Mouse (Mus musculus) lung, postnatal 10 days (tissue): Measurements from ENCODE around the gene Phactr4.

ENCODE experiments used
- DNase-seq: peaks from one replicate; pipeline ENCODE4 v3.0.0; 2021

The Phactr4 gene

DNA sequence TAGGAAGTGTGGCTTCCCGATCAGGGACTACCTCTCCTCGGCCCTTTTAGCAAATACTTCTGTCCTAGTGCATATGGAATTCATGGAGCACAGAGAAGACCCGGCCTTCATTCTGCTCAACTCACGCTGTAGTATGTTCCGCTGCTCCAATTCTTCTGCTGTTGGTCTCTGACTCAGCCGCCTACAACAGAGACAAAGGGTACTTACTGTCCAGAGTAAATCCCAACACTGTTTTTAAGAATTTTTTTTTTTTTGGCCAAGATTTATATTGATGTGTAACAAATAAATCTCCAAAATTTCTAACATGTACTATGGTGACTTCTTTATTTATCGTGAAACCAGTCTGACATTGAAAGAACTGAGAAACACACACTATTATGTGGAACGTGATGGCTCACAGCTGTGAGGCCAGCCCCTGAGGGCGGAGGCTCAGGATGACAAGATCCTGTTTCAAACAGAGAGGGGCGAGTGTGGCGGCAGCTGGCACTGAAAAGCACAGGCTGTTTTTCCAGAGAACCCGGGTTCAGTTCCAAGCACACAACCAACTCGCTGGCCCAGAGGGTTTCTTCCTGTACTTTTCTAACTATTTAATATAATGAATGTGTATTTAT is 56.7 kb downstream of the Phactr4 start:
- peak; percentile 82 for DNase-seq

DNA sequence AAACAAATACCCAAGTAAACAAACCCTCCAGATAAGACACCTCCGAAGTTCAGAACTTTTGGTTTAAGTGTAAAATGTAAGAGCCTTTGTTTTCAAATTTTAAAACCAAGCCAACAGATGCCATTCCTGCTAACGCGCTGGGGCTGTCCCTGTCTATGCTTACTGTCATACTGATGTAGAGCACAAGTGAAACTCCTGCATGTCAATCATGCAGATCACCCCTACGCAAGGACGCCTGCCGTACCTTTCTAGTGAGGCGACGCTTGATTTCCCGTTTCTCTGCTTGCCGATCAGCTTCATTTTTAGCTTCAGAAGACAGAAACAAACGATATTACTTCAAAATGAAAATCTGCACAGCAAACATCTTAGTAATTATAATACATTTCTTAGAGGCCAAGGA is 58.8 kb downstream of the Phactr4 start:
- DNase-seq, result no peak

DNA sequence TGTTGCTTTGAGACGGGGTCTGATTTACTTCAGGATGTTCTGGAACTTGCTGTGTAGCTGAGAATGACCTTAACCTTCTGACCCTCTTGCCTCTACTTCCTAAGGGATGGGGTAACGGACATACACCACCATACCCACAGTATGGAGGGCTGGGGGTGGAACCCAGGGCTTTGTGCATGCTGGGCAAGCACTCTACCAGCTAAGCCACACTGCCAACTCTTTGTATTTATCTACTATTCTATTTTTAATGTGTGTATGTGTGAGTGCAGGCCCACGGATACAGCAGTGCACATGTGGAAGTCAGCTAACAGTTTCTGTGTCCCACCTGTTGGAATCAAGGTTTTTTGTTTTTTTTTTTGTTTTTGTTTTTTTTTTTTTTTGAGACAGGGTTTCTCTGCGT is 62.8 kb downstream of the Phactr4 start:
- no peak for DNase-seq

DNA sequence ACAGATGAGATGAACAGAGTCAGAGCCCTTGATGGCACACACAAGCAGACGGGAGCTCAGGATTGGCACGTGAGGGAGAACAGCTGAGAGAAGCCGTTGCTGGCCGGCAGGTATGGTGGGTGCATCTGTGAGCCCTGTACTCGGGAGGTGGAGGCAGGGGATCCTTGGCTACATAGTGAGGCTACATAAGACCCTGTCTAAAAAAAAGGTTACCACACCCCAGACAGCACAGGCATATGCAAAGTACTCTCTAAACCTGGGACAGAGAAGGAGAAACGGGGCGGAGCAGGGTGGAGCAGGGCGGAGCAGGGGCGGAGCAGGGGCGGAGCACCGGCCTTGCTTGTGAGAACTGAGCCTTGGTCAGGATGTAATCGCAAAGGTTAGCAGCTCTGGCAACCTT is 66.1 kb downstream of the Phactr4 start:
- peak; percentile 41 for DNase-seq

DNA sequence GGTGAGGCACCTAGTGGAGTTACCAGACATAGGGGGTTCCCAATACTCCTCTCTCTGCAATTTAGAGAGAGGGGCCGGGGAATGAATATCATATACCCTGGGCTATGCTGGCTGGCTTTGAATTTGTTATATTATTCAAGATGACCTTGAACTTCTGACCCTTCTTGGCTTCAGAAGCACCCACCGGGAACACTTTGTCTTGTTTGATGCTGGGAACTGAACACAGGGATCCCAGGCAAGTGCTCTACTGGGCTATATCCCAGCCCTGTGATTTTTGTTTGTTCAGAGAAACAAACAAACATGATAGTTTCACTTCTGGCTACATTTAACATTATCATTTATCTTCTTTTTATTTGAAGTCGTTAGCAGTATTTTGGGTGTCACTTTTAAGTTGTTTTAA is 66.9 kb downstream of the Phactr4 start:
- DNase-seq, result no peak

DNA sequence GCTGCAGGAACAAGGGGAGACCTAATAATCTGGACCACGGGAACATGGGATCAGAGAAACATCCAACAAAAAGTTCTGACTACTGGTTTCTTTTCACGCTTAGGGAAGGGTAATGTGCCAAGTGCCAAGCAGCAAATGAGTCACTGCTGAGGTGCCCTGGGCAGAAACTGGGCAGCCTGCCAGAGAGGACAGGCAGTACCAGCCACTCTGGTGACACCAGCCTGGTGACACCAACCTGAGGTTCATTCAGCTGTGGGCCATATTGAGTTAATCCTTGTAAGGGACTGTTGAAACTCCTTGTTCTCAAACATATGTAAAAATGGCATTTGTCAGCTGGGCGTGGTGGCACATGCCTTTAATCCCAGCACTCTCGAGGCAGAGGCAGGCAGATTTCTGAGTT is 67.7 kb downstream of the Phactr4 start:
- peak; percentile 36 for DNase-seq

DNA sequence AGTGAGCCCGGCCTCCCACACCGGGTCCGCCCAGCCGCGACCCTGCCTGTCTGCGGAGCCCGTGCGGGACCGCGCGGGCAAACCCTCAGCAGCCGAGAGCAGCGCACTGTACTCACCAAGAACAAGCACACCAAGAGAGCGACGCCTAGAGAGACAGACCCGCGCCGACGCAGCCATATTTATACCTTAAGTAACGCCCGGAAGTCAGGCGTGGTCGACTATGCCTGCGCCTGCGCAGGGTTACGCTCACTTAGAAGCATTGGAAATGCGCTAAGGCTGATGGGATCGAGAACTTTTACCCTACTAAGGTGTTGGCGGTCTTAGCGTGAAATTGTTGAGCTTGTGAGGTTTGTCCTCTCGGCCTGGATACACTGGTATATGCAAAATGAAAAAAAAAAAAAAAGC is 68.8 kb downstream of the Phactr4 start, which contains the start of gene Rcc1:
Rcc1 (minus strand) TSS at position 125 of the 405 bp plus-strand sequence.
- peak; percentile 94 for DNase-seq

DNA sequence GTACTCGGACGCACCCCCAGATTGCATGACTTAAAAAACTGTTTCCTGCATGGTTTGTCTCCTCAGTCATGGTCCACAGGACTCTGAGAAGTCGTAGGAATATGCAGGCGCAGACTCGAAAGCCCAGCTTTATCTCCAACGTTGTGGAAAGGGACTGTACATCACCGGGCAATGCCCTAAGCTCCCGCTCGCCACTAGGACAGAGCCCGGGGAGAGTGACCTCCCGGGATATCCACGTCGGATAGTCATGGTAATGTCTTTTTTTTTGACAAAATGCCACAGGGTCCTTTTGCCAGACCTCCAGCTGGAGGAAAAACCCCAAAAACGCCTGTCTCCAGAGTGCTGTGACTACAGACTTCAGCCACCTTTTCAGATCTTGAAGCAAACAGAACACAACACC is 69.5 kb downstream of the Phactr4 start:
- DNase-seq, result peak; percentile 32

DNA sequence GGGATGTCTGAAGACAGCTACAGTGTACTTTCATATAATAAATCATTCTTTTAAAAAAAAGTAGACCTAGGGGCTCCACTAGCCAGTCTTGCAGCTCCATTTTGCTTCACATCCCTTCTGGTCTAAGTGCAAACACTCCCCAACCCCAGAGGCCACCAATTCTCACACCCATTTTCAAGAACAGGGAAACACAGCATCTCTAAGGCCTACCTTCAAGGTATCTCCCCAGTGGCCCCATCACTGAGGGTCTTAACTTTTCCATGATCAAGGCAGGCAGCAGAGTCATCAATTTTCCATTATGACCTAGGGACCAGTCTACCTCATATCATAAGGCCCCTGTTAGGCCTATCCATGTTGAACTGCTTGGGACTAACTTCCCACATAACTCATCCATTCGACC is 70.9 kb downstream of the Phactr4 start:
- no peak for DNase-seq

DNA sequence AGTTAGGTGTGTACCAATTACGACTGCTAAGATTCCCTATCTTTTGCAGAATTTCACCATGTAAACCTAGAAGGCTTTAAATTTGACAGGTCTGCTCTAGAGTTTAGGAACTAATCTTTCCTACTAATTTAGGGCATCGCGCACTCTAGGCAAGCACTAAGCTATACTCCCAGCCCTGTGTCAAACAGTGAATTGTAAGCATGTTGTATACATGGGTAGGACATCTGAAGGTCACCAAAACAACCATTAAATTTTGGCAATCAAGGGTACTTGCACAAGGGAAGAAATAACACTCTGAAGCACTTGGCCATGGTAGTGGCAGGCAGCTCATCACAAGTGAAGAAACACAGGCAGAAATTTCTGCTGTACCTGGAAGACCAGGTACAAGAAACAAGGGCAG is 71.4 kb downstream of the Phactr4 start:
- no peak for DNase-seq

DNA sequence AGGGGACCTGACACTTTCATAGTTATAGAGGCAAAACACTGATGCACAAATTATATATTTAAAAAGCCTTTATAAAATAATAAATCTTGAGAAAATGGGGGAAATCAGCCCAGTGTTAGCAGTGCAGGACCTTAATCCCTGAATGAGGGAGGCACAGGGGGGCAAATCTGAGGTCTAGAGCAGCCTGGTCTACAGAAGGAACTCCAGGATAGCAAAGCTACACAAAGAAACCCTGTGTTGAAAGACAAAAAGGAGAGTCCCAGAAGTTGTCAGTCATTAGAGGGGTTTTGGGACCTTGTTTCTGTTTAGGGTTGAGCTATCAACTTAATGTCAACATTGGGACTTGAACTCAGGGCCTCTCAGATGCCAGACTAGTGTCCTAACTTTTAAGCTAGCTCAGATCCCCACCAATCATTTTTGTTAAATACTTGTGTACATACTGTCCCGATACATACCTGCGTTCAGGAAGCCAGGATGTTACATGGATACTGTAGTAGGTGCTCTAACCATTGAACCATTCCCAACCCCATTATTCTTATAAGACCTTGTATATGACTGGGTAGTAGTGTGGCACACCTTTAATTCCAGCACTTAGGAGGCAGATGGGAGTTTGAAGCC is 72.1 kb downstream of the Phactr4 start:
- no peak for DNase-seq

DNA sequence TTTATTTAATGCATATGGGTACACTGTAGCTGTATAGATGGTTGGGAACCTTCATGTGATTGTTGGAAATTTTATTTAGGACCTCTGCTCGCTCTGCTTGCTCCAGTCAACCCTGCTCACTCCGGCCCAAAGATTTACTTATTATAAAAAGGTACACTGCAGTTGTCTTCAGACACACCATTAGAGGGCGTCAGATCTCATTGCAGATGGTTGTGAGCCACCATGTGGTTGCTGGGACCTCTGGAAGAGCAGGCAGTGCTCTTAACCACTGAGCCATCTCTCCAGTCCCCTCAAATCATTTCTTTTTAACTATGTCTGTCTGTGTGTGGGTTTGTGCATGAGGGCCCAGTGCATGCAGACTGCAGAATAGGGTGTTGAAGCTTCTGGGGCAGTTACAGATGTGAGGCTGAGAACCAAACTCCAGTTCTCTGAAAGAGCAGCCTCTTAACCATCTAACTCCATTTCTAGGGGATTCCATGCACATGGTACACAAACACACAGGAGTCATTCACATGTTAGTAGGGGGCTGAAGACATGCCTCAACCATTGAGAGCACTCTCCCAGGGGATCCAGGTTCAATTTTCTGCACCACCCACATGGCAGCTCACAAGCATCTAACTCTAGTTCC is 72.7 kb downstream of the Phactr4 start:
- DNase-seq, result no peak

DNA sequence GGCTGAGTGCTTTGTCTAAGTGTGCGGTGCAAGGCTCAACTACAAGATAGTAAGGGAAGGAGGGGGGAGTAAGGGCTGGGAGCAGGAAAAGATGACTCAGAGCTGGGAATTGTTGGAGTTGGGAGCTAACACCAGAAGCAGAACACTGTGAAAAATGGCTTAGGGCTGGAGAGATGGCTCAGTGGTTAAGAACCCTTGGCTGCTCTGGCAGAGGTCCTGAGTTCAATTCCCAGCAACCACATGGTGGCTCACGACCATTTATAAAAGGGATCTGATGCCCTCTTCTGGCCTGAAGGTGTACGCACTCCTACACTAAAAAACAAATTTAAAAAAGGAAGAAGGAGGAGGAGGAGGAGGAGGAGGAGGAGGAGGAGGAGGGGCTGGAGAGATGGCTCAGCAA is 75.6 kb downstream of the Phactr4 start:
- no peak for DNase-seq

DNA sequence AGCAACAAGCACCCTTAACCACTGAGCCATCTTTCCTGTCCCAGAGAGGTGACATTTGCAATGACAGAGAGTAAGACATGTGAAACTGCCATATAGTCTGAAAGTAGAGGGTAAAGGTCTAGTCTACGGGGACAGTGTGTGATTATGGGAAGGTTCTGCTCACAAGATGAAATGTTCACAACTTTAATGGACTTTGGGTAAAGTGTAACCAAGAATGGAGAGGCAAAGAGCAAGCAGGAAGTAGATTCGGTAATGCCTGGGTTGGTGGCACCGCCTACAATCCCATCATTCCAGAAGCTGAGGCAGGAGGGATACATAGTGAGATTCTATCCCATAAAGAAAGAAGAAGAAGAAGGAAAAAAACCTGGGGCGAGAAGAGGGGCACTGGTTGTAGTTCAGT is 76.0 kb downstream of the Phactr4 start:
- no peak for DNase-seq

DNA sequence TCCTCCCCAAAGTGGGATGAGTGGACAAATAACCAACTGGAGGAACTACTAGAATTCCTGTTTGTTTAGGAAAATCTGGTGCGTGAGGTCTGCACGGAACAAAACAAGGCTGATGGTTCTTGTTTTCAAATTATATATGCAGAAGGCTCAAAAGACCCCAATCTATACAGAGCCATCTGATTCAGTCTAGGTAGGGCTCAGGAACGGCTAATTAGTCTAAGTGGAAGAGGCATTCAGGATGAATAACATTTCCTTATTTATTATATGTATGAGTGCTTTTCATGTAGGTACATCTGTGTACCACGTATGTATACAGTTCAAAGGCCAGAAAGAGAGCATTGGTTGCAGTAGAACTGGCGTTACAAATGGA is 76.5 kb downstream of the Phactr4 start:
- DNase-seq, result no peak

DNA sequence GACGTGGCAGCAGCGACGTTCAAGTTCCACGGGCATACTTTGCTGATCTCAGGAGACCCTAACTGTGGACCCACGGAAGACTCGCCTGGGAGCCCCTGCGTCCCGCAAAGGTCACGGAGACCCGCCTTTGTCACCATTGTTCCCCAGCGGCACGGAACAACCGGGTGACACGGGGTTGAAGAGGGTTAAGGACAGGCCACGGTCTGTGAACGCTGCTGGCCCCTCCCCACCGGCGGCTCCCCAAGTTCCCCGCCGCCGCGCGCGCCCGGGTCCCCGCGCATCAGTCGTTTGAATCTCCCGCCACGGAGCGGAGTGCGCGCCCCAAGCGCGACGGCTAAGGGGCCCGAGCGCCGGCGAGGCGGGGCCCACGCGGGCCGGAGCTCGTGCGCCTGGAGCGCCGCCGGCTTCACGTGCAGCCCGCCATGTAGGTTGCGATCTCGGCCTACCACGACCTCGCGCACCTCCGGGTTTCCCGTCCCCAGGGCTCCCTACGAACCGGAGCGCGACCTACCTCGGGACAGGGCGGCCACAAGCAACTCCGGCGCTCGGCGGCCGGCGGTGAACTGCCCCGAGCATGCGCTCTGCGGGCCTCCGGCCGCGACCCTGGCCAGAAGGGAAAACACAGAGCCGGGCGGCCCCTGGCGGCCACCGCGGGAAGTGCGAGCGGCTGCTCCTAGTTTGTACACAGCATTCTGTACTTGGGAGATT is 77.0 kb downstream of the Phactr4 start:
- peak; percentile 96 for DNase-seq

DNA sequence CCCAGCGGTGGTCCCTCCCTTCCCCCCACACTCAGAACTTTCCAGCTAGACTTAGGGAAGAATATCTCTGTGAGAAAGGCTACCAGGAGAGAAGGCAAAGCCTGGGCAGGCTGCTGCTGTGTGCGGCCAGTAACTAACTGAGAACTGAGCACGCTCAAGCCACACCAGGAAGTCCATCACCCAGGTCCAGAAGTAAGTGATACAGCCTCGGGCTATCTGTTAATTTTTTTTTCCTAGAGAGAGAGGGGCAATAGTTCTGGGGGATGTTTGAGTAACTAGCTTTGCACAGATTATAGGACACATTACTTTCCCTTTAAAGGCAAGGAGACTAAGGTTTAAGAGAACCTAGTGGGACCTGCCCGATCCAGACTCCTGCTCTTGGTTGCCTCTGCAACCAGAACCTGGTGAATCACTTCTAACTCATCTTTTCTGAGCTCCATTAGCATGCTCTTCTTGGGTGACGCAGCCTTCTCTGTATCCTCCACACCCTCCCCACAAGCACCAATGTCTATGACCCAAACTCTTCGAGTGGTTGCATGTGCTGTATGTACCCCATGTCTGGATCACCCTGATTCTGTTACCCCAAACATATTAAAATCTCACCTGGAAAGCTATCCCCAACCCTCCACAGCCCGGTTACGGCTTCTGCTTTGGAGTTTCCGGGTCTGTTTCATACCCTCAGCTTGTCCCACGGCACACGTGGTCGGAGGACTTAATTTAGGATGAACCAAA is 77.7 kb downstream of the Phactr4 start:
- DNase-seq, result no peak

DNA sequence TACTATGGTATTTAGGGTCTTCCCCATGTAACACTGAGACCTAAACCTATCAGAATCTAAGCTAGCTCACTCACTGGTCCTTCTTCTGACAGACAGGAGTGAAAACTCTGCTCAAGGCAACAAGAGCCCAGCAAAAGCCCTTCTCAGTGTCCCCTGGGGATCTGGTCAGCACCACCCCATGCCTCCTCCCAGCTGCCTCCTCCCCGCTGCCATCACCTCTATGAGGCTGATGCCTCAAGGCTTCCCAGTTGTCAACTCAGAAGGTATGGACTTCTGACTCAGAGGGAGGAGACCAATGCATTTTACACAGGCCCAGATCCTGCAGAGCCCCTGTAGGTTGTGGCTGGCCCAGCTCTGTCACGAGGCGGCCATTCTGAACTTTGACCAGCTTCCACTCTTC is 80.8 kb downstream of the Phactr4 start:
- no peak for DNase-seq

DNA sequence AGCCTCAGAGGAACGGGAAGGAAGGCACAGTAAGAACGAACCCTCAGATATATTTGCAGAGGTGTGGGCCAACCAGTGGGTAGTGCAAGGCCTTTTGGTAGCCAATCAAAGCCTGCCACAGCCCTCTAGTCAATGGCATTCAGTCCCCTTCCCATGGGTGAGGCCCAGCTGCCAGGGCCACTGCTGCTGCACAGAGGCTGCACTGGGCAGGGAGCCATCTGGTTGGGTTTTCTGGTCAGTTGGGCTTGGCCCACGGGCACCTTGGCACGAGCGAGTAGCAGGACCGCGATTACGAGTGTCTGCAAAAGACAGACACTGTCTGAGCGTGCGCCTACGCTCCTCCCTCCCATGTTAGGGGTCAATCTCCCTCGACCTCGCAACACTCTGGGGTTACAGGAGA is 83.3 kb downstream of the Phactr4 start:
- DNase-seq, result peak; percentile 29

DNA sequence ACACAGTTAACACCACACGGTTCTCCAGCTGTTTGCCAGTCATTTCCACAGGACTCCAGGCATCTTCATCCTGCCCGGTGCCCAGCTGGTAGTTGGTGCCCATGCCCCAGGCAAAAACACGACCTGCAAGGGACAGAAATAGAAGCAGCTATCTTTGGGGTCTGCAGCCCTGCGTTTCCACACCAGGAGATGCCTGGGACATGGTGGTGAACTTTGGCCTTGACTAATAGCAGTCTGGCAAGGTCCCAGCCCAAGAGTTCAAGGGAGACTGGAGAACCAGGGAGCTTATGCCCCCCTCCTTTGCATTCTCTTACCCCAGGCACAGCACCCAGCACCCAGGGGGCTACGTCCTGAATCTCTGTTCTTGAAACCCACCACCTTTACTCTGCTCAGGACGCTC is 89.4 kb downstream of the Phactr4 start:
- DNase-seq, result no peak

DNA sequence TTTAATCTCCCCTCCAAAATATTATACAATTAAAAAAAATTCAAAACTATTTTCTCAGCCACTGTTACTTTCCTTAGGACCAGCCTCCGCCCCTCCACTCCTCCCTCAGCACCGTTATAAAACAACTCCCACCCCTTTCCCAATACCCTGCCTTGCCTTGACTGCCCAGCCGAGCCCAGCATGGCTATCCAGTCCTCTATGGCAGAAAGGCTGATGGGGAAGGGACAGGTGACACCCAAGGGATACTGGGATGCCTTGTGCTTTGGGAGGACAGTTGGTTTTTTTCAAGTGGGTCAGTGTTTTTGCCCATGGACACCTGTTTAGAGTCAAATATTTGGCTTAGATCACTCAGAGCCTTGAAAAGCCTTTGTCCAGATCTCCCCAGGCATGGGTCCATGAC is 90.3 kb downstream of the Phactr4 start:
- no peak for DNase-seq

DNA sequence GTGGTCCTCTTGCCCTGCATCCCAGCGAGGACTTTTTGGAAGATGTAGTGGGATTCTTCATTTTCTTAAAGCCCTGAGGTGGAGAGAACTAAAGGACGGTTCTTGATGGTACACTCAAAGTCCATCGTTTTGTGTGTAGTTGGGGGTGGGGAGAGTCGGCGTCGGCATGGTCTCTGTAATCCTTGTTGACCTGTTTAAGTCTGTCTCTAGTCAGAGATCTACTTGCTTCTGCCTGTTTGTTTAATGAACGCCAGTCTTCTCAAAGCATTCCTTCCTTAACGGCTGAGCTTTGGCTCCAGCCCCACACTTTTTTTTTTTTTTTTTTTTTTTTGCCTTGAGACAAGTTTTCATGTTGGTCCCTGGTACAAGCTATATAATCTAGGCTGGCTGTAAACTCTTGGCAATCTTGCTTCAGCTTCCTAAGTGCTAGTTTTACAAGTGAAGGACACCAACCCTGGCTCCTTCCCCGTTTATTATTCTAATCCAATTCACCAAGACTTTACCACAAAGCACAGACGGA is 92.4 kb downstream of the Phactr4 start:
- no peak for DNase-seq
